Mouse (Mus musculus) testis, adult 2 months (tissue): Measurements from ENCODE around the gene Rassf4.

Experiments
- CTCF ChIP-seq: fragments of 200-500 bp; IDR thresholded peaks from 2 replicates; pipeline ENCODE4 v1.5.1; 2012; ENCODE audit warnings: low read depth, mild to moderate bottlenecking, inconsistent platforms, low read length, moderate library complexity; ENCODE audit not compliant: control insufficient read depth, insufficient read depth, insufficient replicate concordance
- POLR2A ChIP-seq: fragments of 200-500 bp; IDR thresholded peaks from 2 replicates; pipeline ENCODE4 v1.6.1; 2012; ENCODE audit warnings: low read depth, mild to moderate bottlenecking, inconsistent platforms, low read length, moderate library complexity; ENCODE audit not compliant: control insufficient read depth

GRCm38 (mm10) chr6:116664031-116664430 is 9.7 kb downstream of the Rassf4 start:
- no peak for TF ChIP-seq POLR2A
- TF ChIP-seq CTCF, result no peak
